Mouse (Mus musculus) adrenal gland, adult 8-10 months (tissue): ENCODE data around the gene Jsrp1. TPM values are rescaled to one million over a fixed set of nuclear protein-coding genes. Genes with fewer than 3 reads are reported as not detected.
A peak's percentile ranks its signal among the peaks of the same experiment; 100 is the strongest.

Experiments
- DNase-seq: peaks from one replicate; pipeline ENCODE4 v3.0.0; 2022
- total RNA-seq, 4 experiments: library from RNA; stranded (reverse); gene quantifications; 2 replicates each; pipeline ENCODE4 v1.2.4; 2022

Gene Jsrp1
- total RNA-seq, 4 experiments from 2014 or later, result 5.7 to 23.4 (median 12.4) TPM

DNA sequence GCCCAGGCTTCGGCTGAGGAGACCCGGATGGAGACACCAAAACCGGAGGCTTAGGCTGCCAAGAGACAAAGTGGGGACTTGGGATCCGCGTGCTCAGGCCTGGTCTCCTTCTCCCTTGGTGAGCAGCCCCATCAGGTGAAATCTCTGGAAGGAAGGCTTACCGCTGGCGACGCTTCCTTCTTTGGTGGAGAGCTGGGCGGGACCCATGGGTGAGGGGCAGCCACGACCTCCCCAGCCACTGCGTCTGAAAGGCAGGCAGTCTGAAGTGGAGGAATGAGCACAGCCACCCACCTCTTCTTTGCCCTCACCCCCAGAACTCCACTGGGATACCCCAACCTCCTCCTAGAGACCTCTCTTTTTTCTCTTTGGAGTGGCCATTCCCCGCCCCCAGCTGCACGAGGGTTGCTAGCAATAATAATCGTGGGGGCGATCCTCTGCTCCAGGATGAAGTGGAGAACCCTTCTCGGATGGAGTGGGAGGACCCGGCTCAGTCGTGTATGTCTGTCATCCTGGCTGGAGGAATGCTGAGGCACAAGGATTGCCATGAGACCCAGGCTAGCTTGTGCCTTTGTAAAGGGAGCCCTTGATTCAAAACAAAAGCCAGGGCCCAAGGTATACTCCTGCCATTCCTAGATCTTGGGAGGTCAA lies 4.2 kb downstream of the Jsrp1 start:
- no peak for DNase-seq

DNA sequence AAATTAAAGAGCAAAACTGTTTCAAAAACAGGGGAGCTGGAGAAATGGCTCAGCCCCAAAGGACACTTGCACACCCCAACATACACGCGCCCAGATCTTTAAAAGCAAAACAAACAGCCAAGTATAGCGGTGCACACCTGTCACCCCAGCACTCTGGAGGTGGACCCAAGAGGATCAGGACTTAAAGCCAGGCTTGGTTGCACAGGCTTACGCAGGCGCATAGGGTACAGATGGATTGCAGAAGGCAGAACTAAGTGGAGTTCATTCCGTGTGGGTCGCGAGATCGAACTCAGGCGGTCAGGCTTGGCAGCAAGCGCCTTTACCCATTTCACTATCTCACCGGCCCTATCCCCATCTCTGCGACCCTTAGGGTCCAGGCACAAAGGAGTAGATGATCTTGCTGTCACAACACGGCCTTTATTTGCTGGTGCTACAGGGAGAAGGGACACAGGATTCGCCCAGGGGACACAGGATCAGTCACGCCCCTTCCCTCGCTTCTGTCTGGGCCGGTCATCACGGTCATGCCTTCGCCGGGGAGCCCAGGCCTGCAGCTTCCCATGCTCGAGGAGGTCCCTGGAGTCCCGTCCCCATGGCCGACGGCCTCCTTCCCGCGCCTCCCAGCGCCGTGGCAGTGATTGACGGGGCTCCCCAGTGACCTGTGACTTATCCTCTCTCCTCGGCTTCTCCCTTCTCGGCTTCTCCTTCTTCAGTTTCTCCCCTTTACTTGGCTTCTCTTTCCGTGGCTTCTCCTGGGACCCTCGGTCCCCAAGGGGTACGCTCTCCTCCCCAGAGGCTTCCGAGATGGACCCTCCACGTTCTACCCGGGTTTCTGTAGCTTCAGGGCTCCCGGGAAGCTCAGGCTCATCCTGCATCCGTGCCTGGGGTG lies 5.0 kb downstream of the Jsrp1 start:
- no peak for DNase-seq

DNA sequence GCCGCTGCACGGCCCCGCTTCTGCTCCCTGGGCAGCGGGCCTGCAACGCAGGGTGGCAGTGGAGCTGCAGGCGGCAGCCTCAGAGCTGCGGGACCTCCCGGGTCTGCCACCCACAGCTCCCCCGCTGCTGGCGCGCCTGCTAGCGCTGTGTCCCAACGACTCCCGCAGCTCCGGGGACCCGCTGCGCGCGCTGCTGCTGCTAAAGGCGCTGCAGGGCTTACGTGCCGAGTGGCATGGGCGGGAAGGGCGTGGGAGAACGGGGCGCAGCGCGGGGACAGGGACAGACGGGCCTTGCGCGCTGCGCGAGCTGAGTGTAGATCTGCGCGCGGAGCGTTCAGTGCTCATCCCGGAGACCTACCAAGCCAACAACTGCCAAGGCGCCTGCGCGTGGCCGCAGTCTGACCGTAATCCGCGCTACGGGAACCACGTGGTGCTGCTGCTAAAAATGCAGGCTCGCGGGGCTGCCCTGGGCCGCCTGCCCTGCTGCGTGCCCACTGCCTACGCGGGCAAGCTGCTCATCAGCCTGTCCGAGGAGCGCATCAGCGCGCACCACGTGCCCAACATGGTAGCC lies 6.2 kb downstream of the Jsrp1 start:
- DNase-seq, result no peak

DNA sequence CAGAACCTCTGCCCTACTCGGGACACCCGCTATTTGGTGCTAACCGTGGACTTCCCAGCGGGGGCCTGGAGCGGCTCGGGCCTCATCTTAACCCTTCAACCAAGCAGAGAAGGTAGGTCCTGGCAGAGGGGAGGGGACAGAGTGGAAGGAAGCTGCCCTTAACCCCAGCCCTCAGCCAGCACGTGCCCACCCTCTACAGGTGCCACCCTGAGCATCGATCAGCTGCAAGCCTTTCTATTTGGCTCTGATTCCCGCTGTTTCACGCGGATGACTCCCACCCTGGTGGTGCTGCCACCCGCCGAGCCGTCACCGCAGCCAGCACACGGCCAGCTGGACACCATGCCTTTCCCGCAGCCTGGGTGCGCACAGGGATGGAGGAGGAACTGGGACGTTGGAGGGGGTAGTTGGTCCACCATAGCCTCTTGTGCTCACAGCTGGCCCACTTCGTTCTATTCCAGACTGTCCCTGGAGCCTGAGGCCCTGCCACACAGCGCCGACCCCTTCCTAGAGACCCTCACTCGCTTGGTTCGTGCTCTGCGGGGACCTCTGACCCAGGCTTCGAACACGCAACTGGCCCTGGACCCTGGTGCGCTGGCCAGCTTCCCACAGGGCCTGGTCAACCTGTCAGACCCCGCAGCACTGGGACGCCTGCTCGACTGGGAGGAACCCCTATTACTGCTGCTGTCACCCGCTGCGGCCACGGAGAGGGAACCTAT lies 6.8 kb downstream of the Jsrp1 start:
- DNase-seq, result no peak

DNA sequence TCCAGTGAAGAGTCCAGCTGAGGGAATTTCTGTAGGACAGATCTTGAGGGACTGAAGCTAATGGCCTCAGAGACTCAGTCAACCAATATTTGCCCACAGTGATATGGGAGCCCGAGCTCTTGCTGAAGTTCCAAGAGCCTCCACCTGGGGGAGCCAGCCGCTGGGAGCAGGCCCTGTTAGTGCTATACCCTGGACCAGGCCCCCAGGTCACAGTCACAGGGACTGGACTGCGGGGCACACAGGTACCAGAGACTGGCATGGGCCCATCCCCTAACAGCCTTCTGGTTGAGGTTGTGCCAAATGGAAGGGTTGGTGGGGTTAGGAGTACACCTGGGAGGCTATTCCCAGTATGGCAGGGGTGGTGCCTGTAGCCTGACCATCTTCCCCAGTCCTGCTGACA lies 7.4 kb downstream of the Jsrp1 start:
- no peak for DNase-seq

DNA sequence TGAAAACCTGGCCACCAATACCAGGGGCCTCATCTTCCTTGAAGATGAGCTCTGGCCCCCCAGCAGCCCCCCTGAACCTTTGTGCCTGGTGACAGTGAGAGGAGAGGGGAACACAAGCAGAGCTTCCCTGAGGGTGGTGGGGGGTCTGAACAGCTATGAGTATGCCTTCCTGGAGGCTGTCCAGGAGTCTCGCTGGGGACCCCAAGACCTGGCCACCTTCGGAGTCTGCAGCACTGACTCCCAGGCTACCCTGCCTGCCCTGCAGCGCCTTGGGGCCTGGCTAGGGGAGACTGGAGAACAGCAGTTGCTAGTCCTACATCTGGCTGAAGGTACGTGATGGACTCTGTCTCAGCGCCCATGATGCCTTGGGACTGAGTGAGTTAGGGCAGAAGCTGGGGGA lies 8.0 kb downstream of the Jsrp1 start:
- DNase-seq, result no peak

DNA sequence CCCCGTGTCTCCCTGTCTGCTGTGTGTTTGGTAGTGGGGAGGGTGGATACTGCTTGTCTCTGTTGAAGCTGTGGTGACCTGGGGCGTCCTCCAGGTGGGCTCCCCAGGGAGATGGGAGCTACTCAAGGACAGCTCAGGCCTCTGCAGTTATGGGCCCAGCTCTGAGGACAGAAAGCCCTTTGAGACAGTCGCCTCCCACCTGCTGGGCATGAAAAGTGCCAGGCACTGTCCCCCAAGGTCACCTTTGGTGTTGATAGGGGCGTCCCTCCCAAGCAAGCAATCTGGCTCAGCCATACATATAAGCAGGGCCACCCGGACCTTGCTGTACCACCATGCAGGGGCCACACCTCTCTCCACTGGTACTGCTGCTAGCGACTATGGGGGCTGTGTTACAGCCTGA lies 8.4 kb downstream of the Jsrp1 start, which contains the start of gene Amh:
Gene Amh (plus strand): TSS at position 328 of the 400 bp plus-strand sequence.
- DNase-seq, result no peak

DNA sequence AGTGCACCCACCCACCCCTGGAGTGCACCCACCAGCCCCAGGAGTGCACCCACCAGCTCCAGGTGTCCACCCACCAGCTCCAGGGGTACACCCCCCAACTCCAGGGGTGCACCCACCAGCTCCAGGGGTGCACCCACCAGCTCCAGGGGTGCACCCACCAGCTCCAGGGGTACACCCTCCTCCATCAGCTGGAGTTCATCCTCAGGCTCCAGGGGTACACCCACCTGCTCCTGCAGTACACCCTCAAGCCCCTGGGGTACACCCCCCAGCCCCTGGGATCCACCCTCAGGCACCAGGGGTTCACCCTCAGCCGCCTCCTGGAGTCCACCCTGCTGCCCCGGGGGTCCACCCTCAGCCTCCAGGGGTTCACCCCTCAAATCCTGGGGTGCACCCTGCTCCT lies 9.0 kb downstream of the Jsrp1 start:
- DNase-seq, result no peak

DNA sequence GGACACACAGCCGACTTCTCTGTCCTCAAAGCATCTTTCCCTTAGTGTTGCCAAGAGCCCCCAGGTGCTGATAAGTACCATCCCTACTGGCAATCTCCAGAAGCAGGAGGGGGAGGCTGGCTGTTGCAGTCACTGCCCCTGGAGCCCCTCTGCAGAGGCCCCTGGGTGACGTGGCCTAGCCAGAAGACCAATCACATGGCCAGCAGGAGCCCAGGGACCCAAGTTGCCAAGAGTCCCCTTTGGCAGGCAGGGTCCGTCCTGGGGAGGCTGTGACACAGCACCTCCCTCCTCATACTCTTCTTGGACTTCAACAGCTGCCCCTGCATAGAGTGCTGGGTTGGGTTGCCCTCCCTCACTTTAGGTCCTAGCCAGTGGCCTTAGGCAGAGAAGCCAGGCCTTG lies 10.3 kb downstream of the Jsrp1 start:
- no peak for DNase-seq

DNA sequence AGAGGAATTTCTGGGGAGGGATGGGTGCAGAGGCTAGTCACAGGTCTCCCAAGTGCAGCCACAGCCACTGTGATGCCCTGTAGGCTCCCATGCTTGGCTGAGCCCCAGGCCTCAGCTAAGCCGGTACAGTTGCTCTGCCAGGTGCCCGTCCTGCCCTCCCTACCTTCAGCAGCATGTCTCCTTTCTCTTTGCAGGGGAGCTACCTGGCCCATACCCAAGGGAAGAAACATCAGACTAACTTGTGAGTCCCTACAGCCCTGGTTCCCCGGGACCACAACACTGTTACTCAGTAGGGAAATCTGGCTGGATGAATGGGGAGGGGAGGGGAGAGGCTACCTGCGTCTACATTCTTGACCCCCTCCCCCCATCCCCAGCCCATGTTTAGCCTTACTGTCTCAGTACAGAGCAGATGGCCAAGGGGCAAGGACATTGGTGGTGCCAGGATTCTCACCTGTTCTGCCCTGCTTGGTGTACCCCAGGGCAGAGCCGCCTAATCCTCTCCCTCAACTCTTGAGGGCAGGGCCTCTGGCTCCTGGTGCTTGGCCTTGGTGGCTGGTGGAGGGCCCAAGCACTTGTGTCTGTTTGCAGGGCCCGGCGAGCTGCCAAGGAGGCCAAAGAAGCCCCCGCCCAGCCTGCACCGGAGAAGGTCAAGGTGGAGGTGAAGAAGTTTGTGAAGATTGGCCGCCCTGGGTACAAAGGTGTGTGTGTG lies 10.9 kb downstream of the Jsrp1 start:
- no peak for DNase-seq

DNA sequence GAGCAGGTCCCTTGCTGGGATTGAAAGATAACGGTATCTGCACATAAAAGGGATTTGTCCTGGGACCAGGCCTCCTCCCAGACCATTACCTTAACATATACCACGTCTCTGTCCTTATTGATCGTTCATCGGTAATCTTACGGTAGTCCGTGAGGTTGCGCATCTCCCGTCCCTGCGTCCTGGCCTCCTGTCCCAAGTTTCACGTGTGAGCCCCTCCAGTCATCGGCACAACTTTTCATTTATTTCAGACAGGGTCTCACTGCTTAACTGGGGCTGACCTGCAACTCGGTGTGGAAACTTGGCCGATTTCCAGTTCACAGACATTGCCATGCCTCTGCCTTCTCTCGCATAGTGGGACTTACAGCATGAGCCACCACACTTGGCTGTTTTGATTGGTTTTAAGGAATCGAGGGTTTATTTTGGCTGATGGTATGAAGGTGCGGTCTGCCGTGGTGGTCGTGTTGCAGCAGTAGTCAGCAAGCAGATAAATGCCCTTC lies 14.2 kb downstream of the Jsrp1 start:
- DNase-seq, result no peak

DNA sequence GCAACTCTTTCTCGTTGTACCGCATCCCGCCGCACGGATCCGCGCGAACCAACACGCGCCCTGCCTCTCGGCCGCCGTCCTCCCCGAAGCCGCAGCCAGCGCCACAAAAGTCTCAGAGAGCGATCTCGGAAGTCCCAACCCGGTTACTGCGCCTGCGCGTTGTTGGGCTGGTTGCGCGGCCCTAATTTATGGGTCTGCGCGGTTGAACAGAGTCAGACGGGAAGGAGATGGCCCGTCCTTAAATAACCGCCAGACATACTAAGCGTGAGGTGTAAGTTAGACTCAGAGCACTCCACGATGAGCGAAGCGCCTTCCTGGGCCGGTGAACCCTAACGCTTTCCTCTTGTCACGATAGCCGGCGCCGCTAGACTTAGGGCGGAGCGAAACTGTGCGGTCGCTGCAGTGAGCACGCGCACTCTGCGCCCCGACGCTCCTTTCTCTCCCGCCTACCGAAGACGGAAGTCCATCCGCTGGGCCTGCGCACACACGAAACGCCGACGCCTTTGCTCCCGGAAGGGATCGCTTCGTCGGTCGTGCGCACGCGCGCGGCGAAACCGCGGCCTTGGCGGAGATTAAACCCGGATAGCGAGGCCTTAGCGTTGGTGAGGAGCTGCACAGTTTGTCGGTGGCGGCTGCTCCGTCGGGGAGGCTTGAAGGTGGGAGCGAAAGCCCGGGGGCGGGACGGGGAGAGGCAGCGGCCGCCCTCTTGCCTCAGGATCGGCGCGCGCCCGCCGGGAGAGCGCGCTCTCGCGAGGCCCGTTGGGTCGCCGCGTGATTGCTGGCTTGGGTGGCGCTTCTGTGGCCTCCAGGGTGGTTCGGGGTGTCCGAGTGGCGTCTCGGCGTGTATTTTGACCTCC lies 14.9 kb downstream of the Jsrp1 start, which contains the start of the genes Sf3a2 and Plekhj1:
Gene Sf3a2 (plus strand): TSS at position 49 of the 857 bp plus-strand sequence.
Gene Plekhj1 (minus strand): TSS at position 477 of the 857 bp plus-strand sequence.
- DNase-seq, result peak; percentile 95

DNA sequence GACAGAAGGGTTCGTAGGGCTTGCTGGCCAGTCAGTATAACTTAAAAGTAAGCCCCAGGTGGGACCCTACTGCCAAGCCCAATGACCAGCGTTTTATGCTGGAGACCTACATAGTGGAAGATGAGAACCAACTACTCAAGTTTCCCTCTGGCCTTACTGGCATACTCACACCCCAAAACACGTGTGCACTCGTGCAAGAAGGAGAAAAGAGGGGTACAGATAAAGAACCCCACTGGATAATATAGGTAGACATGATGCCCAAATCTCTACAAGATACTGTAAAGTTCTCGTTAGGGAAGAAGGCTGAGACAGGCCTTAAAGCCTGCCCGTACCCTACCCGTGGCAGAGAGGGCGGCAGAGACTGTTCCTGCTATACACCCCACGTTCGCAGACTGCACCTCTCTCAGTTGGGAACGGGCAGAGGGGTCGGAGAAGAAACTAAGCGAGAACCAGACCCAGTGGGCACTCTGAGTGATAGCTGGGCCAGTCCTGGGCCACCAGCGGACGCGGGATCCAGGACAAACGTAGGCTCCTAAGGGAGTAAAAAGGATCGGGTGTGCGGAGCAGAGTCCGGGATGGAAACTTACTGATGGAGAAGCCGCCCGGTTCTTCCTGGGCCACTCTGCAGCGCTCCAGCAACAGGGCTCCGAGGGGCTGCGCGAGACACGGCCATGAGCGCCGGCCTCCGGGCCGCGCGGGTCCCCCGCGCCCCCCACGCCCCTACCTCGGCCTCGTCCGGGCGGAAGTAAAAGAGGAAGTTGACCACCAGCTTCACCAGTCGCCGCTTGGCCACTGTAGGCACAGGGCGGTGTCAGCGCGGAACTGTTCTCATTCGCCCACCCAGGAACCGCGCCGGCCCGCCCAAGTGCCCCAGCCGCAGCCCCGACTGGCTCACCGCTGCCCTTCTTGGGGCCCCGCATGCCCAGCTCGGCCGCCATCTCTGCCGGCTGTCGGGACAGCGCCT lies 15.8 kb downstream of the Jsrp1 start:
- DNase-seq, result no peak

DNA sequence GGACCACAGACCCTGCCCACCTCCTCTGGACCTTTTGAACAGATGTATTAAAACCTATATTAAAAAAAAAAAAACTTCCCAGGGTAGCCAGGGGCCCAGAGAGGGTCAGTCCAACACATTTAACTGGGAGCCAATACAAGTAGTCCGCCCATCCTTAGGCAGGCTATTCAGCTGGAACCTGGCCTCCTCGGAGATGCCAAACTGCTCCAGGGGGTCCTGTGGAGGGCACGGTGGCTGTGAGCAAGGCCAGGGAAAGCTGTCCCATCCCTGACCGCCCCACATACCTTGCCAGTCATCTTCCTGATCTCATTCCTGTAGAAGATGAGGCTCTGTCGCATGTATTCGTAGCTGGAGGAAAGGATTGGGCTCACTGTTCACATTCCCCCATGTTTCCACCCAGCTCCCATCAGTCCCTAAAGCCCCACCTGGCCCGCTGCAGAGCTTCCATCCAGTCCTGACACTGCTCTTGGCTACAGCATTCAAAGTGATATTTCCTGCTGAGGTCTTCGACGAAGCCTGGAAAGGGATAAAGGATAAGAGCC lies 16.9 kb downstream of the Jsrp1 start:
- DNase-seq, result no peak

DNA sequence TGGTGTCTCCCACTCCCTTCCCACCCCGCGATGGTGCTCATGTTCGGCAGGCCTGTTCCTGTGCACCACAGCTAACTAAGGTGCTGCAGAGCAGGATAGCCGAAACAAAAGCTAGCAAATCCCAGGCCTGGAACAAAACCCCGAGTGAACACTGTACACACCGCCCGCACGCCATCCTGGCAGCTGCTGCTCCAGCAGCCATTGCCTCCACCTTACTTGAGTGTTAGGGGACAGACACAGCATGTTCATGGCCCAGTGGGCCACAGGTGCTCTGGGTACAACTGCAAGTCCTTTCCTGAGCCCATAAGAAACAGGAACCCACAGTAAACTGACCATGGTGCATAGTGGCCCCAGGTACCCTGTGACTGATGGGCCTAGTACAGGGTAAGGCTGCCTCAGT lies 18.5 kb downstream of the Jsrp1 start:
- DNase-seq, result no peak

DNA sequence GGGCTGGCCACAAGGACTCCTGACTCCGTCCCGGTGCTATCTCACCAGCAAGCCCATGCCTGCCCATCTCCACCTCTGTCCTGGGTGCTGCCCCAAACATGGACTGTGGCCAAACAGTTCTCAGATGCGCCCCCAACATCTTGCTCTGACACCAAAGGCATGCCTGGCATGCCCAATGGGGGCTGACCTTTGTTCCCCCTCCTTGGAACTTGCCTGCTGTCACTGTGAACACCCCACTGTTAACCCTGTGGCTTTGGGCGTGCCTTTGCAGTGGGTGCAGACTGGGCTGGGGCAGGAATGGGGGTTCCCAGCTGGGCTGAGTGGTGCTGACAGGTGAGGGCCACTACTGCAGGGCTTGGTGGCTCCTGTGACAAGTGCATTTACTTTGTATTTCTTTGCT lies 19.5 kb downstream of the Jsrp1 start:
- no peak for DNase-seq

DNA sequence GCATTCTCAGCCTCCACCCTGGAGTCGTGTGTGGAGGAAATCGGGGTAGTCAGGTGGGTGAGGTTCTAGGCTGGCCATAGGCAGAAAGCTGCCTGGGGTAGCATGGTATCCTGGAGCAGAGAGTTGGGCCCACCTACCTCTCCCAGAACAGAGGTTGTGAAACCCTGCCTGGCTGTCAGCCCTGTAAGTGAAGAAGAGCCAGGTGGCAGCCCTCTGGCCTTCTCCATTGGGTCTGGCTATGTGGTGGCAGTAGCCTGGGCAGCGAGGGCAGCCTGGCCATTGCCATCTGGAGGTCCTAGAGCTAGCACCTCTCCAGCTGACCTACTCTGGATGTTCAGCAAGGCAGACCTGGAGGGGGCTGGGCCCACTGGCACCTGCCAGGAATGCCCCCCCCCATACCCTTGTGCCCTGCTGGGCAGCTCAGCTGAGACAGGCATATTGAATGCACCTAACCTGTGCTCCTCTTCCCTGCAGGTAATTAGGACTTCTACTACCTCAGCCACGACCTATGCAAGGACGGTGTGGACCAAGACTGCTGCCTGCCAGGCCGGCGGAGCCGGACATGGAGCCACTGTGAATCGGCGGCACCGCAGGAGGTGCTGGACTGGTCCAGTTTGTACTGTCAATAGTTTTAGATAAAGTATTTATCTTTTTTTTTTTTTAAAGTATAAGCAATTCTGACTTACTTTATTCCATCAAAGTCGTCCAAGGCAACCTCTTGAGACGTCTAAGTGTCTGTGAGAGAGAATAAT lies 20.1 kb downstream of the Jsrp1 start:
- DNase-seq, result no peak

DNA sequence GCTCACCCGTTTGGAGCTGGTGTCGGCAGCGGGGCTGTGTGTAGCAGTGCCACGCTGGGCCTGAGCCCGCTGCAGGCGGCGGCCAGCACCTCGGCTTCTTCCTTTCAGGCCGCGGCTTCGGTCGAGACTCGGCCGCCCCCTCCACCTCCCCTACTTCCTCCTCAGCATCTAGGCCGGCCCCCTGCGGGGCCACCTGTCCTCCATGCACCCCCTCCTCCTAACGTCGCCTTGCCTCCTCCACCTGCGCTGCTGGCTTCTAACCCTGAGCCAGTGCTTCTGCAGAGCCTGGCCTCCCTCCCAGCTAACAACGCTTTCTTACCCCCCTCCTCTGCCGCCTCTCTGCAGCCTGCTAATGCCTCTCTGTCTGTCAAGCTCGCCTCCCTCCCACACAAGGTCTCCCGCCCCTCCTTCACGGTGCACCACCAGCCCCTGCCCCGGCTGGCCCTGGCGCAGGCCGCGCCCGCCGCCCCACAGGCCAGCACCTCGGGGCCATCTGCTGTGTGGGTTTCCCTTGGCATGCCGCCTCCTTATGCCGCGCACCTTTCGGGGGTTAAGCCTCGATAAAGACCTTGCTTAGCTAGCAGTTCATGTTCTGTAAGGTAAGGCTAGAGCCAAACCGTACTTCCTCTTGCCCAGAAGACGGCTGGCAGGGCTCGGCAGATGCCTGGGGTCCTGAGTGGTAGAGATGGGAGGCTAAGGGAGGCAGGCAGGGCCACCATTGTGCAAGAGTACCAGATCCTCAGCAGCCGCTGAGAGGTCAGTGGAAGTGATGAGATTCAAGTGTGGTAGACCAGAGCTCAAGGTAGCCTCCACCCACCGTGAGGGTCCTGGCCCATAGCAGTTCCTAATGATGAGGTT lies 20.9 kb downstream of the Jsrp1 start:
- DNase-seq, result no peak
